Mouse (Mus musculus) E14TG2a.4 (cell line): ENCODE measurements around the gene Itpr1.

Experiments
- H3K27me3 ChIP-seq: 2 replicates; pipeline ENCODE4 v1.6.1; 2014; ENCODE audit warnings: low read length, control low read depth; ENCODE audit not compliant: insufficient read depth
- H3K36me3 ChIP-seq: 2 replicates; pipeline ENCODE4 v1.6.1; 2014; ENCODE audit warnings: low read length, control low read depth; ENCODE audit not compliant: insufficient read depth
- H3K4me1 ChIP-seq: replicated peaks from 2 replicates; pipeline ENCODE4 v1.6.1; 2014; ENCODE audit warnings: low read depth, low read length, control low read depth
- H3K4me3 ChIP-seq: replicated peaks from 2 replicates; pipeline ENCODE4 v1.5.1; 2014; ENCODE audit warnings: mild to moderate bottlenecking, low read length
- H3K9me3 ChIP-seq: 2 replicates; pipeline ENCODE4 v1.6.1; 2014; ENCODE audit warnings: low read length, control low read depth
- CTCF ChIP-seq: conservative IDR thresholded peaks from 2 replicates; pipeline ENCODE4 v1.5.1; 2014; ENCODE audit warnings: low read length
- NANOG ChIP-seq: IDR thresholded peaks from 2 replicates; pipeline ENCODE4 v1.6.1; 2014; ENCODE audit warnings: borderline replicate concordance, low read length, mixed read lengths
- POU5F1 ChIP-seq: IDR thresholded peaks from 2 replicates; pipeline ENCODE4 v1.6.1; 2014; ENCODE audit warnings: low read length, borderline replicate concordance

The Itpr1 gene

GRCm38 (mm10) chr6:108306240-108306639, 93.3 kb downstream of the Itpr1 start:
- TF ChIP-seq NANOG (no peak), POU5F1 (no peak), CTCF (no peak)
- Histone ChIP-seq H3K27me3 (no peaks in the 10 kb centered on the region), H3K36me3 (peaks cover 14% of the 10 kb centered on the region; the same call in 1 of the 2 replicates), H3K9me3 (no peaks in the 10 kb centered on the region), H3K4me1 (peaks cover 27% of the 10 kb centered on the region), H3K4me3 (no peak overlapping the region)

- peaks cover 14% of the 10 kb centered on the region; the same call in 1 of the 2 replicates for H3K36me3 ChIP-seq
- no peaks in the 10 kb centered on the region for H3K27me3 ChIP-seq
- H3K9me3 ChIP-seq: no peaks in the 10 kb centered on the region
- no peak overlapping the region for H3K4me3 ChIP-seq
- TF ChIP-seq POU5F1: no peak
- no peak for TF ChIP-seq NANOG
- no peak for TF ChIP-seq CTCF
- H3K4me1 ChIP-seq: peaks cover 27% of the 10 kb centered on the region
Observed at GRCm38 (mm10) chr6:108306910-108307584, 94.2 kb downstream of the Itpr1 start.

GRCm38 (mm10) chr6:108307770-108308169, 94.9 kb downstream of the Itpr1 start:
- peaks cover 14% of the 10 kb centered on the region; the same call in 1 of the 2 replicates for H3K36me3 ChIP-seq
- H3K9me3 ChIP-seq: no peaks in the 10 kb centered on the region
- H3K27me3 ChIP-seq: no peaks in the 10 kb centered on the region
- no peak for TF ChIP-seq CTCF
- TF ChIP-seq NANOG: no peak
- TF ChIP-seq POU5F1: no peak
- peaks cover 27% of the 10 kb centered on the region for H3K4me1 ChIP-seq
- H3K4me3 ChIP-seq: no peak overlapping the region

DNA sequence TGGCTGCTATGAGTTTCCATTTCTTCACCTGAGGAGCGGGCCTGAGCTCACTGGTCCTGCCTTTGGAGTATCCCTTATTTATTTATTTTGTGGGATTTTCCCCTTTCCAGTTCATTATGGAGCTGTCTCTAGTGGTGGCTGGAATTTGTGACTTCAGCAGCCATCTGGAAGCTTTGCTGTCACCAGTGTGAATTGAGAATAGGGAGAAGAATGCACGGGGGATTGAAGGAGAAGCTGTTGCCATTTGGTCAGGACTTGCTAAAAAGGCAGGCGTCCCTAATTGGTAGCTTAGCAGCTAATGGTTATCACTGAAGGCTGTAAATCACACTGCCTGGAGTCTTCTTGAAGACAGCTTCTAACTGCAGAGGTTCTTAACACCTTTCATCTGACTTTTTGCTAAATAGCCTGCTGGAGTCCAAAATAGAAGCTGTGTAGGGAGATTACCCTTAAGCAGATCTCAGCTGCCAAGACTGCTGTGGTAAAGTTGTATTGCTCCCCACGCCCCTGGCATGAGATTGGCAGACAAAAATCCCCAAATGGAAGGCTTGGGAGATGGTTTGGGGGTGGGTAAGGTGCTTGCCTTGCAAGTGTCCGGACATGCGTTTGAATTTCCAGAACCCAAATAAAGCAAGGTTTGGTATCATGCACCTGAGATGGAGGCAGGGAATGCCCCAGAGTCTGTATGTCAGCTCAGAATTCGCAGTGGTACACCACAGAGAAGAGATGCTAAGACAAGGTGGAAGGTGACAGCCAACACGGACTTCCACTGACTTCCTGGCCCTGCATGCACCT, 96.7 kb downstream of the Itpr1 start:
- no peaks in the 10 kb centered on the region for H3K27me3 ChIP-seq
- no peaks in the 10 kb centered on the region for H3K9me3 ChIP-seq
- peaks cover 27% of the 10 kb centered on the region for H3K4me1 ChIP-seq
- H3K4me3 ChIP-seq: no peak overlapping the region
- 0 out of 2 replicates have a peak, but pooled peaks cover 14% of the 10 kb centered on the region for H3K36me3 ChIP-seq
- TF ChIP-seq NANOG (no peak), CTCF (no peak), POU5F1 (no peak)

DNA sequence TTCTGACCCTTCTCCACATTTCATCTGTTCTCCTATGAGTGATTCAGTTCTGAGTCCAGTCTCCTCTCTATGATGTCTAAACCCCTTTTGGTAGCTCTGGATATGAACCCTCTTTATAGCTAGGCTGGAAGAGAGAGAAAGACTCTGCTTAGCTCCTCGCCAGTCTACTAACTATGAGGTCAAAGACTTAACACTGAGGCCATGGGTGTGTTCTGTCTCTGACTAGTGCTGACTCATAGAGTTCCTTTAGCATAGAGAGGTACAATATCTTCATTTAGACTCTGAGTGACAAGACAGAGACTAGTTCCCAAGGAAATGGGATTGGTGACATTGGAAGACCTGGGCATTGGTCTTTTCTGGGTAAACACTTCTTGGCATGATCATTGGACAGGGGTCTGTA, 100.2 kb downstream of the Itpr1 start:
- H3K9me3 ChIP-seq: no peaks in the 10 kb centered on the region
- TF ChIP-seq NANOG (no peak), CTCF (no peak)
- 0 out of 2 replicates have a peak, but pooled peaks cover 13% of the 10 kb centered on the region for H3K36me3 ChIP-seq
- H3K27me3 ChIP-seq: no peaks in the 10 kb centered on the region
- no peak overlapping the region for H3K4me3 ChIP-seq
- H3K4me1 ChIP-seq: no peaks in the 10 kb centered on the region

DNA sequence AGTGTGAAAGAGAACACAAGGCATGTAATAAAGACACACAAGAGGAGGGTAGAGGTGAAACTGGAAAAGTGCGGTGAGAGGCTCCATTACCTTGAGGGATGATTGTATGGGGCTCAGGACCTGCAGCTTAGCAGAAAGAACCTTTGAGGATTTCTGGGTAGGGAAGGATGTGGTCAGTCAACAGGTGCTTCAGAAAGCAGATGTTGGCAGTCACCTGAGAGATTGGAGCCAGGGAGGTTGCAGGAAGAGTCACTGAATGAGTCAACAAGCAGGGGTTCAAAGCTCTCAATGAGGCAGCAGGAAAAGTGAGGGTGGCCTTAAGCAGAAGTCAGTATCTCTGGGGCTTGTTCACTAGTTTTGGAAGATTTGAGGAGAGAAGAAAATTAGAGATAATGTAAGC, 101.1 kb downstream of the Itpr1 start:
- Histone ChIP-seq H3K4me1 (no peaks in the 10 kb centered on the region), H3K4me3 (no peak overlapping the region), H3K9me3 (no peaks in the 10 kb centered on the region), H3K36me3 (0 out of 2 replicates have a peak, but pooled peaks cover 6% of the 10 kb centered on the region), H3K27me3 (no peaks in the 10 kb centered on the region)
- TF ChIP-seq NANOG (no peak), POU5F1 (no peak), CTCF (no peak)

DNA sequence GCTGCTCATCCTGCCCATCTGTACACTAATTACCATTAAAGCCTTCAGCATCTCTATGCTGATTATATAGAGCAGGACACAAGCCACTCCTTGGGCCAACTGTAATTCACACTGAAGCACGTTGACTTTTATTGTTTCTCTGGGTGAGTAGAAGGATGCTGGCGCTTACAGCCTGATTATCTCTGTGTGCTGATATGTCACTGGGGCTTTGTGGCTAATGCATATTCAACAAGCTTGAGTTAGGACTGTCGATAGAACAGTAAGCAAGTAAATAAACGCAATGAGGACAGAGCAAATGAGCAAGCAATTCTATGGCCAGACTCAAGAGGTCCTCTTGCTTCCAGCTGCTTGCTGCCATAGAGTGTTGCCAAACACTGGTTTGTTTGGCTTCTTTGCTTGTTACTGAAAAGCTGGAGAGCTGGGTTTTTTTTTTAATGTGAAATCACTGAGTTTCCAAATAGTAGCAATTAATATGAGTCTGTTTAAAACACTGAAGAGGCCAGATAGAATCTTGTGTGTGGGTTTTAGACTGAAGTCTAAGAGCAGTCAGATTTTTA, 103.5 kb downstream of the Itpr1 start:
- no peak overlapping the region for H3K4me3 ChIP-seq
- no peaks in the 10 kb centered on the region for H3K36me3 ChIP-seq
- no peaks in the 10 kb centered on the region for H3K4me1 ChIP-seq
- no peaks in the 10 kb centered on the region for H3K27me3 ChIP-seq
- H3K9me3 ChIP-seq: no peaks in the 10 kb centered on the region
- TF ChIP-seq NANOG: no peak

- H3K27me3 ChIP-seq: no peaks in the 10 kb centered on the region
- H3K4me1 ChIP-seq: no peaks in the 10 kb centered on the region
- no peak overlapping the region for H3K4me3 ChIP-seq
- H3K36me3 ChIP-seq: no peaks in the 10 kb centered on the region
- TF ChIP-seq CTCF (no peak), NANOG (no peak), POU5F1 (no peak)
- no peaks in the 10 kb centered on the region for H3K9me3 ChIP-seq
Observed at GRCm38 (mm10) chr6:108316951-108317350, 104.1 kb downstream of the Itpr1 start.
